Mouse (Mus musculus) erythroblast, embryonic 14.5 days (primary cell): ENCODE data around the gene Sprn.

Experiments
- GATA1 ChIP-seq: IDR thresholded peaks from 2 replicates; pipeline ENCODE4 v1.6.1; 2012; ENCODE audit warnings: low read length, inconsistent platforms, mixed read lengths
- TAL1 ChIP-seq: IDR thresholded peaks from 3 replicates; pipeline ENCODE4 v1.6.1; 2012; ENCODE audit warnings: low read length, inconsistent platforms, mixed read lengths

GRCm38 (mm10) chr7:140192445-140192844, 37.8 kb upstream of the Sprn start:
- no peak for TF ChIP-seq GATA1
- TF ChIP-seq TAL1: no peak
